Comparison of ENCODE assay signal across 8 mouse cellular contexts in genomic region chr19:4300271-4300704, GRCm38 (mm10). TPM values are rescaled to one million over a fixed set of nuclear protein-coding genes. Genes with fewer than 3 reads are reported as not detected.
DNase-seq lines count a peak whose midpoint lies in the region; ATAC-seq lines count a peak whose summit lies in the region.

No protein-coding gene starts in this region.

- no peaks in the 10 kb centered on the region for H3K27me3 ChIP-seq in hindbrain, embryonic 13.5 days
- H3K27me3 ChIP-seq in hindbrain, embryonic 16.5 days (replicated peaks; ENCODE audit: control insufficient read depth, insufficient read depth, low read length), result no peaks in the 10 kb centered on the region
- H3K27me3 ChIP-seq in stomach, embryonic 14.5 days (ENCODE audit: control insufficient read depth, insufficient read depth, low read length), result no peaks in the 10 kb centered on the region

- no peak overlapping the region for H3K4me2 ChIP-seq in hindbrain, embryonic 13.5 days
- no peak overlapping the region for H3K4me2 ChIP-seq in hindbrain, embryonic 16.5 days (ENCODE audit: low read length)
- H3K4me2 ChIP-seq in stomach, embryonic 14.5 days (replicated peaks; ENCODE audit: low read depth, low read length), result no peak overlapping the region

- DNase-seq in T-cell, adult 2 months (ENCODE audit: low spot score), result peak; percentile 91
- peak; percentile 93 for DNase-seq in induced T-regulatory cell, adult 2 months (ENCODE audit: low read depth)
- peak; percentile 56 for DNase-seq in lung, postnatal 10 days
- no peak for DNase-seq in MN1 (ENCODE audit: low spot score)
- DNase-seq in layer of hippocampus, adult 8-10 months (ENCODE audit: low spot score in 2 of 2), result no peak

- peaks cover 7% of the 10 kb centered on the region for H3K36me3 ChIP-seq in hindbrain, embryonic 13.5 days
- H3K36me3 ChIP-seq in hindbrain, embryonic 16.5 days (ENCODE audit: control insufficient read depth, insufficient read depth, low read length), result no peaks in the 10 kb centered on the region
- H3K36me3 ChIP-seq in stomach, embryonic 14.5 days (ENCODE audit: control insufficient read depth, insufficient read depth, low read length), result no peaks in the 10 kb centered on the region

- WGBS in hindbrain, embryonic 13.5 days, result 48% methylated on average over 7 of the region's 7 CpGs
- 39% methylated on average over 7 of the region's 7 CpGs for WGBS in hindbrain, embryonic 16.5 days
- 44% methylated on average over 7 of the region's 7 CpGs for WGBS in stomach, embryonic 14.5 days

- 0 out of 2 replicates have a peak overlapping the region, but pooled peaks have one; percentile 6 for H3K27ac ChIP-seq in hindbrain, embryonic 13.5 days
- H3K27ac ChIP-seq in hindbrain, embryonic 16.5 days (ENCODE audit: low read depth, low read length), result no peak overlapping the region; the same call in 1 of the 2 replicates
- H3K27ac ChIP-seq in stomach, embryonic 14.5 days (ENCODE audit: low read length), result no peak overlapping the region; the same call in 1 of the 2 replicates

- ATAC-seq in hindbrain, embryonic 13.5 days (ENCODE audit: low FRiP score), result no peak
- ATAC-seq in hindbrain, embryonic 16.5 days, result no peak
- no peak for ATAC-seq in stomach, embryonic 14.5 days (ENCODE audit: insufficient number of reproducible peaks, insufficient read depth, low FRiP score, low read depth)

- no peaks in the 10 kb centered on the region for H3K9me3 ChIP-seq in hindbrain, embryonic 13.5 days
- no peaks in the 10 kb centered on the region for H3K9me3 ChIP-seq in hindbrain, embryonic 16.5 days (ENCODE audit: control insufficient read depth, low read length)
- no peaks in the 10 kb centered on the region for H3K9me3 ChIP-seq in stomach, embryonic 14.5 days (ENCODE audit: control insufficient read depth, low read depth, low read length)

- H3K4me3 ChIP-seq in hindbrain, embryonic 13.5 days, result no peak overlapping the region
- H3K4me3 ChIP-seq in hindbrain, embryonic 16.5 days (ENCODE audit: low read length), result no peak overlapping the region
- H3K4me3 ChIP-seq in stomach, embryonic 14.5 days (ENCODE audit: low read depth, low read length), result no peak overlapping the region

- 0 out of 2 replicates have a peak overlapping the region, but pooled peaks have one; percentile 19 for H3K9ac ChIP-seq in hindbrain, embryonic 13.5 days
- no peak overlapping the region for H3K9ac ChIP-seq in hindbrain, embryonic 16.5 days (ENCODE audit: low read depth, low read length)
- H3K9ac ChIP-seq in stomach, embryonic 14.5 days (replicated peaks; ENCODE audit: low read depth, low read length), result 0 out of 2 replicates have a peak overlapping the region, but pooled peaks have one; percentile 2

- peaks cover 67% of the 10 kb centered on the region for H3K4me1 ChIP-seq in hindbrain, embryonic 13.5 days (replicated peaks)
- H3K4me1 ChIP-seq in hindbrain, embryonic 16.5 days (ENCODE audit: control insufficient read depth, insufficient read depth, low read depth, low read length), result peaks cover 49% of the 10 kb centered on the region
- H3K4me1 ChIP-seq in stomach, embryonic 14.5 days (ENCODE audit: control insufficient read depth, insufficient read depth, low read length), result peaks cover 63% of the 10 kb centered on the region

RNA-seq across cellular contexts. Expression of gene Grk2, which starts 5.7 kb away (rescaled TPM):
- 19.6 and 20.0 TPM in 2 replicates for polyA plus RNA-seq in hindbrain, embryonic 13.5 days (2015; fragmentation: Nextera tagmentation; extraction: Ambion mirVana)
- 27.3 and 28.3 TPM in 2 replicates for polyA plus RNA-seq in hindbrain, embryonic 16.5 days (2015; fragmentation: Nextera tagmentation; extraction: Ambion mirVana)
- polyA plus RNA-seq in stomach, embryonic 14.5 days (2014; fragmentation: Nextera tagmentation; extraction: Ambion mirVana), result 18.1 and 18.7 TPM in 2 replicates
- total RNA-seq in layer of hippocampus, adult 8-10 months (2022), result 100 to 1,000 TPM; 174 to 191 (median 186) TPM

RNA-seq across cellular contexts. Expression of gene Ankrd13d, which starts 17.4 kb away (rescaled TPM):
- 29.9 and 33.1 TPM in 2 replicates for polyA plus RNA-seq in hindbrain, embryonic 13.5 days (2015; fragmentation: Nextera tagmentation; extraction: Ambion mirVana)
- 69.0 and 85.3 TPM in 2 replicates for polyA plus RNA-seq in hindbrain, embryonic 16.5 days (2015; fragmentation: Nextera tagmentation; extraction: Ambion mirVana)
- polyA plus RNA-seq in stomach, embryonic 14.5 days (2014; fragmentation: Nextera tagmentation; extraction: Ambion mirVana), result 10.4 and 13.0 TPM in 2 replicates
- 10 to 100 TPM; 60.3 to 77.2 (median 67.3) TPM for total RNA-seq in layer of hippocampus, adult 8-10 months (2022)

RNA-seq across cellular contexts. Expression of gene Ssh3, which starts 31.3 kb away (rescaled TPM):
- polyA plus RNA-seq in hindbrain, embryonic 13.5 days (2015; fragmentation: Nextera tagmentation; extraction: Ambion mirVana), result 10.4 and 10.6 TPM in 2 replicates
- polyA plus RNA-seq in hindbrain, embryonic 16.5 days (2015; fragmentation: Nextera tagmentation; extraction: Ambion mirVana), result 19.9 and 21.2 TPM in 2 replicates
- 26.5 and 27.9 TPM in 2 replicates for polyA plus RNA-seq in stomach, embryonic 14.5 days (2014; fragmentation: Nextera tagmentation; extraction: Ambion mirVana)
- total RNA-seq in layer of hippocampus, adult 8-10 months (2022), result 10 to 100 TPM; 64.8 to 79.5 (median 68.0) TPM

Comparison
In these comparisons a context has a peak if more than half of its experiments do, and no peak if none do; other contexts are left out.
1. DNase-seq: peak in T-cell, adult 2 months (single experiment), induced T-regulatory cell, adult 2 months (single experiment) and lung, postnatal 10 days (single experiment); none in MN1 (single experiment) and layer of hippocampus, adult 8-10 months (0 of 2).